Mouse (Mus musculus) heart, adult 2 months (tissue): ENCODE data around the gene Prol1. TPM values are rescaled to one million over a fixed set of nuclear protein-coding genes. Genes with fewer than 3 reads are reported as not detected.

Experiments used
- DNase-seq, 2 experiments: peaks; one replicate each; pipeline ENCODE4 v3.0.0; 2021
- H3K27ac ChIP-seq: fragments of 200-600 bp; 2 replicates; pipeline ENCODE4 v1.8.1; 2022
- H3K27me3 ChIP-seq: fragments of 200-500 bp; 2 replicates; pipeline ENCODE4 v1.6.1; 2012; ENCODE audit warnings: mild to moderate bottlenecking, low read length, inconsistent platforms, mixed read lengths; ENCODE audit not compliant: control insufficient read depth, insufficient read depth
- H3K36me3 ChIP-seq: fragments of 200-500 bp; 2 replicates; pipeline ENCODE4 v1.6.1; 2012; ENCODE audit warnings: low read length, inconsistent platforms; ENCODE audit not compliant: control insufficient read depth, insufficient read depth
- H3K4me1 ChIP-seq: fragments of 200-500 bp; 2 replicates; pipeline ENCODE4 v1.6.1; 2011; ENCODE audit warnings: low read length; ENCODE audit not compliant: control insufficient read depth, insufficient read depth
- H3K4me3 ChIP-seq: fragments of 200-600 bp; 2 replicates; pipeline ENCODE4 v1.8.1; 2022
- H3K79me2 ChIP-seq: fragments of 200-500 bp; replicated peaks from 2 replicates; pipeline ENCODE4 v1.6.1; 2012; ENCODE audit warnings: mild to moderate bottlenecking, inconsistent platforms, low read length, moderate library complexity, mixed read lengths; ENCODE audit not compliant: control insufficient read depth, insufficient read depth
- H3K9ac ChIP-seq: fragments of 200-500 bp; 2 replicates; pipeline ENCODE4 v1.6.1; 2012; ENCODE audit warnings: low read depth, mild to moderate bottlenecking, control low read depth, inconsistent platforms, low read length, mixed read lengths
- CTCF ChIP-seq: fragments of 200-600 bp; IDR thresholded peaks from 2 replicates; pipeline ENCODE4 v1.8.1; 2022; ENCODE audit warnings: antibody characterized with exemption, mild to moderate bottlenecking, moderate library complexity
- EP300 ChIP-seq: fragments of 200-500 bp; IDR thresholded peaks from 2 replicates; pipeline ENCODE4 v1.6.1; 2011; ENCODE audit warnings: low read depth, low read length, control low read depth; ENCODE audit not compliant: insufficient read depth
- POLR2A ChIP-seq: fragments of 200-500 bp; IDR thresholded peaks from 2 replicates; pipeline ENCODE4 v1.6.1; 2011; ENCODE audit warnings: mild to moderate bottlenecking, low read depth, low read length, control low read depth; ENCODE audit not compliant: insufficient read depth
- WGBS: fragments of 180-500 bp; shearing (Covaris S2); methylation state at CpG from one replicate; pipeline ENCODE4 v1.1.7; 2018; 5-methylcytosine and 5-hydroxymethylcytosine counted together
- intact Hi-C: fragments of 180-260 bp; cut with DNase I; formaldehyde crosslinking; loops from one replicate; pipeline ENCODE4 v1.15.1; 2025
- polyA plus RNA-seq: library from polyadenylated mRNA; depleted of rRNA; stranded (reverse); fragments of >200 nt; gene quantifications from 2 replicates; pipeline ENCODE4 v1.2.3, GENCODE M21; 2012; rRNA removed
- total RNA-seq, 2 experiments: library from RNA; stranded (reverse); gene quantifications; 2 replicates each; pipeline ENCODE4 v1.2.3; 2021

The Prol1 gene
- total and polyA plus RNA-seq, 3 experiments: not detected

- Histone ChIP-seq H3K36me3 (no peaks in the 10 kb centered on the region), H3K27me3 (no peaks in the 10 kb centered on the region), H3K79me2 (no peaks in the 10 kb centered on the region), H3K4me1 (no peaks in the 10 kb centered on the region), H3K4me3 (no peak overlapping the region), H3K9ac (no peak overlapping the region), H3K27ac (no peak overlapping the region)
- intact Hi-C loops: no loop called here
- no peak for TF ChIP-seq CTCF
- TF ChIP-seq EP300: no peak
- no peak for TF ChIP-seq POLR2A
- 73% methylated on average over 6 of the region's 6 CpGs for WGBS
- DNase-seq: no peak
These were observed 55.5 kb downstream of the Prol1 start for GRCm38 (mm10) chr5:88372563-88372962.

DNA sequence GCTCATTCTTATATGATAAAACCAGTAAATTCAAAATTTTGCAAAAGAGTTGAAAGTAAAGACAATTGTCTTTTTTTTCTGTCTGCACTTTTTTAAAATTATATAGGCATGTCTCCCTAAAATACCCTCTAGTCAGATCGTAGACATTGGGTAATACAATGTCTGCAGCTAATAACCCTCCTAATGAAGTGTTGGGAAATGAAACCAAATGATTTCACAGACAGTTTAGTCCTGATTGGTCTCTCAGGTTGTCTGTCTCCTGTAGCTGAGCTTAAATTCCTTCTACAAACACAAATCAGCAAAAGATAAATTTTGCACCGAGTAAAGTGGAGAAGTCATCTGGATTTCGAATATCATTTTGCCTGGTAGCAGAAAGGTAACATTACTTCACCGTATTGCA lies 58.7 kb downstream of the Prol1 start, which contains the start of gene Amtn:
Gene Amtn (plus strand): TSS at position 301 of the 400 bp plus-strand sequence.
- Histone ChIP-seq H3K4me1 (no peaks in the 10 kb centered on the region), H3K9ac (no peak within 1 kb of the TSS), H3K36me3 (no peaks in the 10 kb centered on the region), H3K27me3 (no peaks in the 10 kb centered on the region), H3K4me3 (no peak within 1 kb of the TSS), H3K27ac (no peak within 1 kb of the TSS), H3K79me2 (no peaks in the 10 kb centered on the region)
- TF ChIP-seq CTCF (no peak), POLR2A (no peak), EP300 (no peak)
- 70% methylated on average over 4 of the region's 4 CpGs for WGBS
- no peak for DNase-seq
- intact Hi-C loops: no loop called here

Other genes starting within 250 kb of the Prol1 start
- gene Smr2, start 230.8 kb upstream of the Prol1 start, total RNA-seq: not detected
- gene Smr2, start 230.8 kb upstream of the Prol1 start, polyA plus RNA-seq: not detected in 2 replicates
- not detected for gene Gm11116, start 205.8 kb upstream of the Prol1 start, total RNA-seq
- not detected in 2 replicates for gene Gm11116, start 205.8 kb upstream of the Prol1 start, polyA plus RNA-seq
- not detected for gene Gm11115, start 163.2 kb upstream of the Prol1 start, total RNA-seq
- not detected in 2 replicates for gene Gm11115, start 163.2 kb upstream of the Prol1 start, polyA plus RNA-seq
- not detected for gene Gm7714, start 48.4 kb upstream of the Prol1 start, total RNA-seq
- gene Gm7714, start 48.4 kb upstream of the Prol1 start, polyA plus RNA-seq: not detected in 2 replicates
- not detected for gene Amtn, start 58.8 kb downstream of the Prol1 start, total RNA-seq
- gene Amtn, start 58.8 kb downstream of the Prol1 start, polyA plus RNA-seq: 0.31 and 0.44 TPM in 2 replicates
- not detected for gene Ambn, start 138.7 kb downstream of the Prol1 start, total RNA-seq
- gene Ambn, start 138.7 kb downstream of the Prol1 start, polyA plus RNA-seq: not detected in 2 replicates
- not detected for gene Enam, start 170.7 kb downstream of the Prol1 start, total RNA-seq
- not detected in 2 replicates for gene Enam, start 170.7 kb downstream of the Prol1 start, polyA plus RNA-seq
- under 1 TPM; 0.36 to 0.39 TPM for gene Jchain, start 210.6 kb downstream of the Prol1 start, total RNA-seq
- gene Jchain, start 210.6 kb downstream of the Prol1 start, polyA plus RNA-seq: 3.1 and 3.9 TPM in 2 replicates
- gene Utp3, start 237.2 kb downstream of the Prol1 start, total RNA-seq: 10 to 100 TPM; 19.9 to 22.7 TPM
- 6.9 and 8.8 TPM in 2 replicates for gene Utp3, start 237.2 kb downstream of the Prol1 start, polyA plus RNA-seq
- 10 to 100 TPM; 11.6 to 13.3 TPM for gene Rufy3, start 247.7 kb downstream of the Prol1 start, total RNA-seq
- 4.7 and 7.2 TPM in 2 replicates for gene Rufy3, start 247.7 kb downstream of the Prol1 start, polyA plus RNA-seq